Mouse (Mus musculus) naive thymus-derived CD4-positive, alpha-beta T cell, adult 2 months (primary cell): ENCODE data around the gene Rap1a.

Experiments used
- DNase-seq: peaks from one replicate; pipeline ENCODE4 v3.0.0-alpha.2; 2011; ENCODE audit warnings: low read depth

The Rap1a gene

GRCm38 (mm10) chr3:105763132-105763851, 37.8 kb downstream of the Rap1a start:
- DNase-seq, result peak; percentile 74

- DNase-seq, result no peak
These were observed 41.1 kb downstream of the Rap1a start for GRCm38 (mm10) chr3:105760063-105760462.

GRCm38 (mm10) chr3:105758658-105759057, 42.5 kb downstream of the Rap1a start:
- no peak for DNase-seq

GRCm38 (mm10) chr3:105758098-105758497, 43.0 kb downstream of the Rap1a start:
- no peak for DNase-seq

GRCm38 (mm10) chr3:105757323-105758083, 43.6 kb downstream of the Rap1a start:
- no peak for DNase-seq

GRCm38 (mm10) chr3:105756505-105756904, 44.6 kb downstream of the Rap1a start:
- peak; percentile 34 for DNase-seq

GRCm38 (mm10) chr3:105755123-105755522, 46.0 kb downstream of the Rap1a start:
- DNase-seq, result no peak

- no peak for DNase-seq
These were observed 47.0 kb downstream of the Rap1a start for GRCm38 (mm10) chr3:105754184-105754583.

- no peak for DNase-seq
These were observed 50.3 kb downstream of the Rap1a start for GRCm38 (mm10) chr3:105750810-105751209.

GRCm38 (mm10) chr3:105746542-105746941, 54.6 kb downstream of the Rap1a start:
- DNase-seq, result no peak

- no peak for DNase-seq
These were observed 63.5 kb downstream of the Rap1a start for GRCm38 (mm10) chr3:105737666-105738065.

- no peak for DNase-seq
These were observed 64.1 kb downstream of the Rap1a start for GRCm38 (mm10) chr3:105737070-105737469.

- no peak for DNase-seq
These were observed 65.0 kb downstream of the Rap1a start for GRCm38 (mm10) chr3:105736148-105736547.

- DNase-seq, result no peak
These were observed 65.9 kb downstream of the Rap1a start for GRCm38 (mm10) chr3:105735285-105735684.

GRCm38 (mm10) chr3:105733538-105733937, 67.6 kb downstream of the Rap1a start:
- DNase-seq, result no peak

- DNase-seq, result no peak
These were observed 68.8 kb downstream of the Rap1a start for GRCm38 (mm10) chr3:105732360-105732759.

GRCm38 (mm10) chr3:105726037-105726436, 75.1 kb downstream of the Rap1a start:
- DNase-seq, result peak; percentile 79

GRCm38 (mm10) chr3:105722510-105722909, 78.6 kb downstream of the Rap1a start:
- no peak for DNase-seq

- DNase-seq, result no peak
These were observed 79.4 kb downstream of the Rap1a start for GRCm38 (mm10) chr3:105721681-105722201.

GRCm38 (mm10) chr3:105720514-105720913, 80.6 kb downstream of the Rap1a start:
- no peak for DNase-seq

- no peak for DNase-seq
These were observed 81.2 kb downstream of the Rap1a start for GRCm38 (mm10) chr3:105719979-105720378.

GRCm38 (mm10) chr3:105718746-105719145, 82.4 kb downstream of the Rap1a start:
- DNase-seq, result no peak
